Mouse (Mus musculus) ovary, postnatal 14 days (tissue): ENCODE measurements around the gene Ergic1.

Experiments
- DNase-seq: peaks from one replicate; pipeline ENCODE4 v3.0.0; 2022; ENCODE audit warnings: low spot score

The Ergic1 gene

GRCm38 (mm10) chr17:26575786-26576690 lies 14.7 kb downstream of the Ergic1 start:
- DNase-seq = no peak

- DNase-seq = no peak
These were observed 15.5 kb downstream of the Ergic1 start for GRCm38 (mm10) chr17:26576833-26577232.

- no peak for DNase-seq
These were observed 16.0 kb downstream of the Ergic1 start for GRCm38 (mm10) chr17:26577309-26577708.

- DNase-seq = no peak
These were observed 16.9 kb downstream of the Ergic1 start for GRCm38 (mm10) chr17:26578162-26578561.

GRCm38 (mm10) chr17:26578771-26579170 lies 17.5 kb downstream of the Ergic1 start:
- no peak for DNase-seq

- no peak for DNase-seq
These were observed 18.1 kb downstream of the Ergic1 start for GRCm38 (mm10) chr17:26579396-26579795.

- no peak for DNase-seq
These were observed 19.6 kb downstream of the Ergic1 start for GRCm38 (mm10) chr17:26580873-26581401.

GRCm38 (mm10) chr17:26582297-26582696 lies 21.0 kb downstream of the Ergic1 start:
- no peak for DNase-seq

GRCm38 (mm10) chr17:26583056-26583455 lies 21.8 kb downstream of the Ergic1 start:
- no peak for DNase-seq

GRCm38 (mm10) chr17:26583606-26584005 lies 22.3 kb downstream of the Ergic1 start:
- no peak for DNase-seq

- no peak for DNase-seq
These were observed 22.8 kb downstream of the Ergic1 start for GRCm38 (mm10) chr17:26584063-26584462.

GRCm38 (mm10) chr17:26584558-26585136 lies 23.4 kb downstream of the Ergic1 start:
- peak; percentile 49 for DNase-seq

GRCm38 (mm10) chr17:26587961-26588487 lies 26.7 kb downstream of the Ergic1 start:
- no peak for DNase-seq

- no peak for DNase-seq
These were observed 31.2 kb downstream of the Ergic1 start for GRCm38 (mm10) chr17:26592510-26592909.

- no peak for DNase-seq
These were observed 31.9 kb downstream of the Ergic1 start for GRCm38 (mm10) chr17:26593199-26593598.

- no peak for DNase-seq
These were observed 32.9 kb downstream of the Ergic1 start for GRCm38 (mm10) chr17:26594171-26594570.

GRCm38 (mm10) chr17:26594958-26595357 lies 33.7 kb downstream of the Ergic1 start:
- DNase-seq = no peak

- DNase-seq = no peak
These were observed 34.3 kb downstream of the Ergic1 start for GRCm38 (mm10) chr17:26595448-26596167.

GRCm38 (mm10) chr17:26596168-26596658 lies 34.9 kb downstream of the Ergic1 start:
- no peak for DNase-seq

GRCm38 (mm10) chr17:26596856-26597481 lies 35.7 kb downstream of the Ergic1 start:
- DNase-seq = no peak

- DNase-seq = no peak
These were observed 37.6 kb downstream of the Ergic1 start for GRCm38 (mm10) chr17:26598845-26599244.
